In genomic region chr8:84200126-84200555, GRCm38 (mm10) we compare ENCODE assay signal across 8 mouse cellular contexts. TPM values are rescaled to one million over a fixed set of nuclear protein-coding genes. Genes with fewer than 3 reads are reported as not detected.
DNase-seq lines count a peak whose midpoint lies in the region; ATAC-seq and TF ChIP-seq lines count a peak whose summit lies in the region.

No protein-coding gene starts in this region.

- no peaks in the 10 kb centered on the region for H3K9me3 ChIP-seq in kidney, embryonic 14.5 days (ENCODE audit: control insufficient read depth, low read length)
- no peaks in the 10 kb centered on the region for H3K9me3 ChIP-seq in hindbrain, embryonic 12.5 days (replicated peaks)

- no peaks in the 10 kb centered on the region; the same call in 1 of the 2 replicates for H3K36me3 ChIP-seq in kidney, embryonic 14.5 days (ENCODE audit: control insufficient read depth, insufficient read depth, low read length)
- no peaks in the 10 kb centered on the region for H3K36me3 ChIP-seq in hindbrain, embryonic 12.5 days
- H3K36me3 ChIP-seq in macrophage (ENCODE audit: inconsistent target), result peaks cover 6% of the 10 kb centered on the region; the same call in 1 of the 2 replicates

- TF ChIP-seq CTCF in bone marrow macrophage, adult 2 months (IDR thresholded peaks at IDR 0.05; ENCODE audit: low read depth, low read length), result no peak
- TF ChIP-seq CTCF in cerebellum, adult 2 months (IDR thresholded peaks at IDR 0.05; ENCODE audit: borderline replicate concordance, insufficient read depth, low read depth, low read length), result no peak

- peak overlapping the region; percentile 82; the same call in 1 of the 2 replicates for H3K9ac ChIP-seq in kidney, embryonic 14.5 days (ENCODE audit: low read depth, low read length)
- peak overlapping the region; percentile 53; the same call in 1 of the 2 replicates for H3K9ac ChIP-seq in hindbrain, embryonic 12.5 days

- H3K4me3 ChIP-seq in kidney, embryonic 14.5 days (ENCODE audit: low read length), result peak overlapping the region; percentile 71
- H3K4me3 ChIP-seq in bone marrow macrophage, adult 2 months (ENCODE audit: insufficient read depth, low read length), result peak overlapping the region; percentile 38
- H3K4me3 ChIP-seq in hindbrain, embryonic 12.5 days, result peak overlapping the region; percentile 44
- no peak overlapping the region for H3K4me3 ChIP-seq in macrophage (ENCODE audit: inconsistent target)
- no peak overlapping the region for H3K4me3 ChIP-seq in cerebellum, adult 2 months (replicated peaks; ENCODE audit: insufficient read depth, low read depth, low read length)

- 17% methylated on average over 8 of the region's 8 CpGs for WGBS in kidney, embryonic 14.5 days
- WGBS in hindbrain, embryonic 12.5 days, result 21% methylated on average over 8 of the region's 8 CpGs
- 29% methylated on average over 7 of the region's 8 CpGs for WGBS in macrophage (ENCODE audit: missing documents)
- WGBS in cerebellum, adult 2 months, result 47% methylated on average over 8 of the region's 8 CpGs

- DNase-seq in kidney, postnatal 25 days, result no peak
- DNase-seq in spleen, postnatal 4 days (ENCODE audit: low spot score in 2 of 2), result no peak
- DNase-seq in cerebellum, adult 2 months, result no peak

- ATAC-seq in kidney, embryonic 14.5 days (ENCODE audit: low FRiP score, low TSS enrichment), result no peak
- ATAC-seq in hindbrain, embryonic 12.5 days (ENCODE audit: low FRiP score), result no peak
- ATAC-seq in erythroblast, adult 5-6 weeks (replicated peaks; ENCODE audit: low FRiP score, poor library complexity, severe bottlenecking), result no peak

- peak overlapping the region; percentile 91 for H3K4me2 ChIP-seq in kidney, embryonic 14.5 days (replicated peaks; ENCODE audit: low read depth, low read length)
- peak overlapping the region; percentile 71 for H3K4me2 ChIP-seq in hindbrain, embryonic 12.5 days (replicated peaks)

- peaks cover 40% of the 10 kb centered on the region for H3K79me2 ChIP-seq in macrophage (ENCODE audit: inconsistent target)

- peaks cover 51% of the 10 kb centered on the region for H3K4me1 ChIP-seq in kidney, embryonic 14.5 days (ENCODE audit: control insufficient read depth, insufficient read depth, low read length)
- H3K4me1 ChIP-seq in bone marrow macrophage, adult 2 months (ENCODE audit: control insufficient read depth, insufficient read depth, low read length), result peaks cover 27% of the 10 kb centered on the region
- peaks cover 61% of the 10 kb centered on the region for H3K4me1 ChIP-seq in hindbrain, embryonic 12.5 days
- H3K4me1 ChIP-seq in cerebellum, adult 2 months (ENCODE audit: control insufficient read depth, insufficient read depth, low read length), result no peaks in the 10 kb centered on the region

- H3K27ac ChIP-seq in kidney, embryonic 14.5 days (ENCODE audit: low read depth, low read length), result peak overlapping the region; percentile 90; the same call in 1 of the 2 replicates
- H3K27ac ChIP-seq in bone marrow macrophage, adult 2 months (ENCODE audit: insufficient read depth, low read depth, low read length), result peak overlapping the region; percentile 56
- H3K27ac ChIP-seq in hindbrain, embryonic 12.5 days, result peak overlapping the region; percentile 70
- H3K27ac ChIP-seq in macrophage, result peak overlapping the region; percentile 75
- no peak overlapping the region for H3K27ac ChIP-seq in cerebellum, adult 2 months (ENCODE audit: insufficient read depth, low read length)

- TF ChIP-seq POLR2A in bone marrow macrophage, adult 2 months (IDR thresholded peaks at IDR 0.05; ENCODE audit: borderline replicate concordance, low read depth, low read length), result no peak
- no peak for TF ChIP-seq POLR2A in cerebellum, adult 2 months (IDR thresholded peaks at IDR 0.05; ENCODE audit: borderline replicate concordance, insufficient read depth, low read length)

- H3K27me3 ChIP-seq in kidney, embryonic 14.5 days (ENCODE audit: control insufficient read depth, insufficient read depth, low read length), result no peaks in the 10 kb centered on the region
- H3K27me3 ChIP-seq in hindbrain, embryonic 12.5 days, result peaks cover 24% of the 10 kb centered on the region
- no peaks in the 10 kb centered on the region for H3K27me3 ChIP-seq in cerebellum, adult 2 months (ENCODE audit: control insufficient read depth, insufficient read depth, low read length)

RNA-seq across cellular contexts. Expression of gene Nanos3, which starts 15.1 kb away (rescaled TPM):
- polyA plus RNA-seq in kidney, embryonic 14.5 days (2014; fragmentation: Nextera tagmentation; extraction: Ambion mirVana), result 4.3 and 5.5 TPM in 2 replicates
- not detected in 2 replicates for polyA plus RNA-seq in bone marrow macrophage, adult 2 months (2012; ENCODE audit: insufficient read depth, insufficient read length, missing spikeins)
- polyA plus RNA-seq in hindbrain, embryonic 12.5 days (2016; fragmentation: Nextera tagmentation; extraction: Ambion mirVana), result 5.8 and 7.2 TPM in 2 replicates
- total RNA-seq in macrophage (2018; cell fraction: chromatin; rRNA removed), result not detected
- total RNA-seq in macrophage (2018; cell fraction: cytosol; rRNA removed), result not detected
- total RNA-seq in macrophage (2018; cell fraction: nucleus; rRNA removed), result not detected
- not detected in 3 replicates for polyA plus RNA-seq in macrophage (2018)
- not detected in 2 replicates for total RNA-seq in erythroblast, adult 5-6 weeks (2015; ENCODE audit: low replicate concordance)
- not detected in 2 replicates for total RNA-seq in erythroblast, adult 5-6 weeks (2017; ENCODE audit: low replicate concordance)
- polyA plus RNA-seq in cerebellum, adult 2 months (2012; rRNA removed), result 2.3 and 2.8 TPM in 2 replicates

RNA-seq across cellular contexts. Expression of gene Zswim4, which starts 36.7 kb away (rescaled TPM):
- 10.2 and 15.7 TPM in 2 replicates for polyA plus RNA-seq in kidney, embryonic 14.5 days (2014; fragmentation: Nextera tagmentation; extraction: Ambion mirVana)
- 9.4 and 10.9 TPM in 2 replicates for polyA plus RNA-seq in bone marrow macrophage, adult 2 months (2012; ENCODE audit: insufficient read depth, insufficient read length, missing spikeins)
- polyA plus RNA-seq in hindbrain, embryonic 12.5 days (2016; fragmentation: Nextera tagmentation; extraction: Ambion mirVana), result 57.5 and 59.0 TPM in 2 replicates
- 100 to 1,000 TPM in 10 of 26 experiments, 10 to 100 TPM in 16; 14.9 to 367 (median 57.3) TPM for total RNA-seq in macrophage (2018; cell fraction: chromatin; rRNA removed)
- total RNA-seq in macrophage (2018; cell fraction: cytosol; rRNA removed), result 100 to 1,000 TPM in 3 of 26 experiments, 10 to 100 TPM in 15, 1 to 10 TPM in 8; 8.4 to 139 (median 12.8) TPM
- total RNA-seq in macrophage (2018; cell fraction: nucleus; rRNA removed), result 100 to 1,000 TPM in 9 of 26 experiments, 10 to 100 TPM in 17; 10.4 to 250 (median 62.3) TPM
- polyA plus RNA-seq in macrophage (2018), result 5.1 to 8.7 TPM (median 7.9 TPM) in 3 replicates
- total RNA-seq in erythroblast, adult 5-6 weeks (2015; ENCODE audit: low replicate concordance), result 3.1 and 3.5 TPM in 2 replicates
- total RNA-seq in erythroblast, adult 5-6 weeks (2017; ENCODE audit: low replicate concordance), result 6.3 and 7.4 TPM in 2 replicates
- polyA plus RNA-seq in cerebellum, adult 2 months (2012; rRNA removed), result 14.0 TPM in 2 replicates

RNA-seq across cellular contexts. Expression of gene D8Ertd738e, which starts 49.4 kb away (rescaled TPM):
- 388 TPM in 2 replicates for polyA plus RNA-seq in kidney, embryonic 14.5 days (2014; fragmentation: Nextera tagmentation; extraction: Ambion mirVana)
- polyA plus RNA-seq in bone marrow macrophage, adult 2 months (2012; ENCODE audit: insufficient read depth, insufficient read length, missing spikeins), result 164 and 172 TPM in 2 replicates
- polyA plus RNA-seq in hindbrain, embryonic 12.5 days (2016; fragmentation: Nextera tagmentation; extraction: Ambion mirVana), result 255 and 266 TPM in 2 replicates
- total RNA-seq in macrophage (2018; cell fraction: chromatin; rRNA removed), result 10 to 100 TPM in 24 of 26 experiments, 1 to 10 TPM in 2; 5.9 to 54.7 (median 20.9) TPM
- 100 to 1,000 TPM; 149 to 210 (median 177) TPM for total RNA-seq in macrophage (2018; cell fraction: cytosol; rRNA removed)
- total RNA-seq in macrophage (2018; cell fraction: nucleus; rRNA removed), result 10 to 100 TPM; 15.7 to 76.5 (median 48.7) TPM
- 203 to 260 TPM (median 230 TPM) in 3 replicates for polyA plus RNA-seq in macrophage (2018)
- 53.7 and 79.2 TPM in 2 replicates for total RNA-seq in erythroblast, adult 5-6 weeks (2015; ENCODE audit: low replicate concordance)
- total RNA-seq in erythroblast, adult 5-6 weeks (2017; ENCODE audit: low replicate concordance), result 25.5 and 34.4 TPM in 2 replicates
- 210 and 226 TPM in 2 replicates for polyA plus RNA-seq in cerebellum, adult 2 months (2012; rRNA removed)

RNA-seq across cellular contexts. Expression of gene 4930432K21Rik, which starts 52.3 kb away (rescaled TPM):
- polyA plus RNA-seq in kidney, embryonic 14.5 days (2014; fragmentation: Nextera tagmentation; extraction: Ambion mirVana), result 0.87 and 1.2 TPM in 2 replicates
- polyA plus RNA-seq in bone marrow macrophage, adult 2 months (2012; ENCODE audit: insufficient read depth, insufficient read length, missing spikeins), result 0.49 and 1.2 TPM in 2 replicates
- 1.6 and 1.9 TPM in 2 replicates for polyA plus RNA-seq in hindbrain, embryonic 12.5 days (2016; fragmentation: Nextera tagmentation; extraction: Ambion mirVana)
- 1 to 10 TPM in 1 of 26 experiments, under 1 TPM in 11, not detected in 14; 0.33 to 1.3 (median 0.48) TPM for total RNA-seq in macrophage (2018; cell fraction: chromatin; rRNA removed)
- total RNA-seq in macrophage (2018; cell fraction: cytosol; rRNA removed), result under 1 TPM in 23 of 26 experiments, not detected in 3; 0.03 to 0.29 (median 0.12) TPM
- under 1 TPM in 8 of 26 experiments, not detected in 18; 0.18 to 0.61 (median 0.39) TPM for total RNA-seq in macrophage (2018; cell fraction: nucleus; rRNA removed)
- polyA plus RNA-seq in macrophage (2018), result 0.41 to 0.82 TPM (median 0.47 TPM) in 3 replicates
- not detected in 2 replicates for total RNA-seq in erythroblast, adult 5-6 weeks (2015; ENCODE audit: low replicate concordance)
- 0.43 TPM in 1 of 2 replicates, not detected in the other for total RNA-seq in erythroblast, adult 5-6 weeks (2017; ENCODE audit: low replicate concordance)
- polyA plus RNA-seq in cerebellum, adult 2 months (2012; rRNA removed), result 2.7 and 3.2 TPM in 2 replicates

RNA-seq across cellular contexts. Expression of gene Cc2d1a, which starts 52.4 kb away (rescaled TPM):
- polyA plus RNA-seq in kidney, embryonic 14.5 days (2014; fragmentation: Nextera tagmentation; extraction: Ambion mirVana), result 11.7 and 17.7 TPM in 2 replicates
- polyA plus RNA-seq in bone marrow macrophage, adult 2 months (2012; ENCODE audit: insufficient read depth, insufficient read length, missing spikeins), result 23.6 and 28.8 TPM in 2 replicates
- 21.6 and 21.7 TPM in 2 replicates for polyA plus RNA-seq in hindbrain, embryonic 12.5 days (2016; fragmentation: Nextera tagmentation; extraction: Ambion mirVana)
- 10 to 100 TPM in 23 of 26 experiments, 1 to 10 TPM in 3; 7.9 to 63.0 (median 37.4) TPM for total RNA-seq in macrophage (2018; cell fraction: chromatin; rRNA removed)
- 10 to 100 TPM; 14.7 to 29.5 (median 23.4) TPM for total RNA-seq in macrophage (2018; cell fraction: cytosol; rRNA removed)
- total RNA-seq in macrophage (2018; cell fraction: nucleus; rRNA removed), result 10 to 100 TPM in 25 of 26 experiments, 1 to 10 TPM in 1; 8.4 to 33.9 (median 20.7) TPM
- 21.7 to 24.3 TPM (median 22.4 TPM) in 3 replicates for polyA plus RNA-seq in macrophage (2018)
- 4.2 and 7.3 TPM in 2 replicates for total RNA-seq in erythroblast, adult 5-6 weeks (2015; ENCODE audit: low replicate concordance)
- total RNA-seq in erythroblast, adult 5-6 weeks (2017; ENCODE audit: low replicate concordance), result 0.60 and 2.5 TPM in 2 replicates
- 40.4 and 45.1 TPM in 2 replicates for polyA plus RNA-seq in cerebellum, adult 2 months (2012; rRNA removed)

Comparison
In these comparisons a context has a peak if more than half of its experiments do, and no peak if none do; other contexts are left out.
1. H3K4me3 ChIP-seq: peak in kidney, embryonic 14.5 days (single experiment), bone marrow macrophage, adult 2 months (single experiment) and hindbrain, embryonic 12.5 days (single experiment); none in macrophage (single experiment) and cerebellum, adult 2 months (single experiment).